Mouse (Mus musculus): ENCODE results near the gene Vcl. TPM values are rescaled to one million over a fixed set of nuclear protein-coding genes. Genes with fewer than 3 reads are reported as not detected.
A peak's percentile ranks its signal among the peaks of the same experiment; 100 is the strongest.

Gene Vcl
- polyA plus RNA-seq, 1 experiment: 20.3 TPM

- Histone ChIP-seq H3K4me1 (ENCODE audit: control insufficient read depth, insufficient read depth, insufficient read length) (no peaks in the 10 kb centered on the region; the same call in 1 of the 2 replicates), H3K27me3 (ENCODE audit: control insufficient read depth, insufficient read depth, low read length) (no peaks in the 10 kb centered on the region), H3K27ac (ENCODE audit: insufficient read depth, low read length) (no peak overlapping the region), H3K36me3 (ENCODE audit: control insufficient read depth, insufficient read depth, low read length) (no peaks in the 10 kb centered on the region), H3K4me3 (ENCODE audit: extremely low read depth, insufficient read depth, insufficient read length) (no peak overlapping the region)
- DNase-seq (ENCODE audit: low read depth in 1 of 2, low spot score in 2 of 2): no peak
- WGBS: 83% methylated on average over 3 of the region's 3 CpGs
- TF ChIP-seq POLR2A (IDR thresholded peaks at IDR 0.05; ENCODE audit: low read depth, low read length) (no peak), CTCF (IDR thresholded peaks at IDR 0.05; ENCODE audit: extremely low read depth, insufficient read depth, insufficient read length, insufficient replicate concordance) (no peak)
These were observed 144.8 kb downstream of the Vcl start for GRCm38 (mm10) chr14:21073981-21074380.

- 67% methylated on average over 11 of the region's 11 CpGs for WGBS
- no peak for DNase-seq (ENCODE audit: low read depth in 1 of 2, low spot score in 2 of 2)
- no peaks in the 10 kb centered on the region for H3K27me3 ChIP-seq (ENCODE audit: control insufficient read depth, insufficient read depth, low read length)
- no peak for TF ChIP-seq POLR2A (IDR thresholded peaks at IDR 0.05; ENCODE audit: low read depth, low read length)
- TF ChIP-seq CTCF (IDR thresholded peaks at IDR 0.05; ENCODE audit: extremely low read depth, insufficient read depth, insufficient read length, insufficient replicate concordance): no peak
- no peaks in the 10 kb centered on the region; the same call in 1 of the 2 replicates for H3K4me1 ChIP-seq (ENCODE audit: control insufficient read depth, insufficient read depth, insufficient read length)
- H3K27ac ChIP-seq (ENCODE audit: insufficient read depth, low read length): no peak overlapping the region
- no peak overlapping the region for H3K4me3 ChIP-seq (ENCODE audit: extremely low read depth, insufficient read depth, insufficient read length)
- H3K36me3 ChIP-seq (ENCODE audit: control insufficient read depth, insufficient read depth, low read length): no peaks in the 10 kb centered on the region
These were observed 145.5 kb downstream of the Vcl start for GRCm38 (mm10) chr14:21074398-21075320.

DNA sequence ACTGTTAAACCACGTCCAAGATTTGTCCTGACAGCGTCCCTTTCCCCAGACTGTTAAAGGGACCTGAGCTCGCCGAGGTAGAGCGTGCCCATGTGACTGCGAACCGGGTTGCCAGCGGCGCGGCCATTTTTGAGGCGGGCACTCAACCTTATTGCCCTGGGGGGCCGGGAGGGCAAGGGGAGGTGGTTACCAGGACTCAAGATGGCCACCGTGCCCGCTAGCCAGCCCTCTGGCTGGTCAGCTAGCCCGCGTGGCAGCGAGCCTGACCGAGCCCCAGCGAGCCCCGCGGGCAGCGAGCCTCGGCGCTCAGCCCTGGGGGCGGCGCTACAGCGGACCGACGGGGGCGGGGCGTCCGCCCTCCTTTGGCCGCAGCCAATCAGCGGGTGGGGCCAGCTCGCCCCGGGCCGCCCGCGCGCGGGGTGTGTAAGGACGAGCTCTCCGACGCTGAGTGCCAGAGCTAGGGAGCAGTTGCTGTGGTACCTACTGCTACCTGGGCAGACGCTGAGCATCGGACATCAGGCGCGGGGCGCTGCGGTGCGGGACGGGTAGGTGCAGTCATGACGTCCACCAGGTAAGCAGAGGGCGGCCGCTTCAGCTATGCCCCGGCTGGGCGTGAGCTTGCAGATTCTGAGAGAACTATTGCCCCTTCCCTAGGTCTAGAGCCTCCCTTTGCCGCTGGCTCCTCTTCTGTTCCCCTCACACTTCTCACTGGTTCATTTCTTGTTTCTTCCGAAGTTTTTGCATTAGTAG lies 146.7 kb downstream of the Vcl start:
- H3K4me1 ChIP-seq (ENCODE audit: control insufficient read depth, insufficient read depth, insufficient read length): no peaks in the 10 kb centered on the region; the same call in 1 of the 2 replicates
- DNase-seq (ENCODE audit: low read depth in 1 of 2, low spot score in 2 of 2): peak; percentile 69 to 86
- H3K4me3 ChIP-seq (ENCODE audit: extremely low read depth, insufficient read depth, insufficient read length): peak overlapping the region; percentile 91
- no peaks in the 10 kb centered on the region for H3K36me3 ChIP-seq (ENCODE audit: control insufficient read depth, insufficient read depth, low read length)
- H3K27ac ChIP-seq (ENCODE audit: insufficient read depth, low read length): peak overlapping the region; percentile 56
- peak; percentile 27; the same call in 1 of the 2 replicates for TF ChIP-seq POLR2A (IDR thresholded peaks at IDR 0.05; ENCODE audit: low read depth, low read length)
- no peak for TF ChIP-seq CTCF (IDR thresholded peaks at IDR 0.05; ENCODE audit: extremely low read depth, insufficient read depth, insufficient read length, insufficient replicate concordance)
- H3K27me3 ChIP-seq (ENCODE audit: control insufficient read depth, insufficient read depth, low read length): no peaks in the 10 kb centered on the region
- WGBS: under 1% methylated on average over 58 of the region's 59 CpGs

DNA sequence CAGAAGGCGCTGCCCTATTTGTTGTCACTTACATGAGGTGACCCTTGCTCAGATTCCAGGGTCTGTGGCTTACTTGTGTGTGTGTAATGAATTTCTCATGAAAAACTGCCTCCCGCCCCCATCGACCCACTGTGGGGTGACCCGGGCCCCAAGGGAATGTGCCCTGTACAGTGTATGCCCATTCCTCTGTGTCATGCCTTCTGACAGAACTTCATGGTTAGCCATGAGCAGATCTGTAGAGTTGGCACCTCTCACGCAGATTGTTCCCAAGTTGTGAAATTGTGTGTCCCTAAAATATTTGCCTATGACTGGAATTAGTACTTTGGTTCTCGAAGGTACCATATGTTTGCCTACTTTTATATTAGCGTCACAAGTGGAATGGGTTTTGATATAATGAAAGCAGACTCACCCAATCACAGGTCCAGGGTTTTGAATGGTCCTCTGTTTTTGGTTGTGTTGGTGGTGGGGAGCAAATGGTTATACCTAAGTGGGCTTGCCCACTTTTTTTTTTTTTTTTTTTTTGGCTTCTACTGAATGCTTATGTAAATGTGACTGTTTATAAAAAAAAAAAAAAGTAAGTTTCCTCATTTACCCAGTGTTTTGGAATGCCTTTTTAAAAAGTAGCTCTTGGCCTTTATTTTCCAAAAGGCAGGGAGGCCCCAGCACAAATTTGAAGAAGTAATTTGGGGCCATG lies 147.4 kb downstream of the Vcl start:
- Histone ChIP-seq H3K27ac (ENCODE audit: insufficient read depth, low read length) (peak overlapping the region; percentile 31; the same call in 1 of the 2 replicates), H3K4me3 (ENCODE audit: extremely low read depth, insufficient read depth, insufficient read length) (peak overlapping the region; percentile 91), H3K27me3 (ENCODE audit: control insufficient read depth, insufficient read depth, low read length) (no peaks in the 10 kb centered on the region), H3K36me3 (ENCODE audit: control insufficient read depth, insufficient read depth, low read length) (no peaks in the 10 kb centered on the region), H3K4me1 (ENCODE audit: control insufficient read depth, insufficient read depth, insufficient read length) (no peaks in the 10 kb centered on the region; the same call in 1 of the 2 replicates)
- no peak for TF ChIP-seq CTCF (IDR thresholded peaks at IDR 0.05; ENCODE audit: extremely low read depth, insufficient read depth, insufficient read length, insufficient replicate concordance)
- no peak for TF ChIP-seq POLR2A (IDR thresholded peaks at IDR 0.05; ENCODE audit: low read depth, low read length)
- WGBS: 33% methylated on average over 7 of the region's 7 CpGs
- DNase-seq (ENCODE audit: low read depth in 1 of 2, low spot score in 2 of 2): no peak

DNA sequence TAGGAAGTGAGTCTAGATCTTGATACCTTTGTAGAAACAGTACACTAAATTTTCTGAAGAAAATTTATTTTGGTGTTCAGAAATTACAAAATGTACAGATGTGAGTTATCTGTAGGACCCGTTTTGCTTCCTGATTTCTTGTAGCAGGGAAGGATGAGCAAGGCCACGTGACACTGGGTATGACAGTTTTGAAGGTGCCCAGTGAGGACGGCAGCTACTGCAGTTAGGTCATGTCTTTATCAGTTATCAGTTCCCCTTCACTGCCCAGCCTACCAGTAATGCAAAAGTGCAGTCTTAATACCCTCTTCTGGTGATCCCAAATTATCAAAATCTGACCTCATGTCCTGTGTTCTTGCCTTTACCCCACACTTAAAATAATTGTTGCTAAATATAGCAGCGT lies 148.7 kb downstream of the Vcl start:
- WGBS: 58% methylated on average over 4 of the region's 4 CpGs
- Histone ChIP-seq H3K27me3 (ENCODE audit: control insufficient read depth, insufficient read depth, low read length) (no peaks in the 10 kb centered on the region), H3K4me1 (ENCODE audit: control insufficient read depth, insufficient read depth, insufficient read length) (no peaks in the 10 kb centered on the region; the same call in 1 of the 2 replicates), H3K27ac (ENCODE audit: insufficient read depth, low read length) (no peak overlapping the region), H3K4me3 (ENCODE audit: extremely low read depth, insufficient read depth, insufficient read length) (no peak overlapping the region), H3K36me3 (ENCODE audit: control insufficient read depth, insufficient read depth, low read length) (no peaks in the 10 kb centered on the region)
- TF ChIP-seq POLR2A (IDR thresholded peaks at IDR 0.05; ENCODE audit: low read depth, low read length) (no peak), CTCF (IDR thresholded peaks at IDR 0.05; ENCODE audit: extremely low read depth, insufficient read depth, insufficient read length, insufficient replicate concordance) (no peak)
- no peak for DNase-seq (ENCODE audit: low read depth in 1 of 2, low spot score in 2 of 2)

DNA sequence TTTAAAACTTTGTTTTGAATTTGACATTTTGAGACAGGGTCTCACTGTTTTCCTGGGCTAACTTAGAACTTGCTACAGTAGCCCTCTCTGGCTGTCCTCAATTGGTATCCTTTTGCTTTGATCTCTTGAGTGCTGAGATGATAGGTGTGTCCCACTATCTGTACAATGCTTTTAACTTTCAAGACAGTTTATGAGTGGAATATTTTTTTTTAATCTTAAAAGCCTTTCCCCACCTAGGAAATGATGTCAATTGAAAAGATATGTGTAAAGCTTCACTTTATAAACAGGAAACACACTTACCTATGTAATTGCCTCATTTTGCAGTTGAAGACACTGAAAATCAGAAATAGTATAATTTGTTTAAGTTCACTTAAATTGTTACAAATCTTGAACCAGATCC lies 149.3 kb downstream of the Vcl start:
- Histone ChIP-seq H3K27me3 (ENCODE audit: control insufficient read depth, insufficient read depth, low read length) (no peaks in the 10 kb centered on the region), H3K36me3 (ENCODE audit: control insufficient read depth, insufficient read depth, low read length) (no peaks in the 10 kb centered on the region), H3K4me3 (ENCODE audit: extremely low read depth, insufficient read depth, insufficient read length) (no peak overlapping the region), H3K27ac (ENCODE audit: insufficient read depth, low read length) (no peak overlapping the region), H3K4me1 (ENCODE audit: control insufficient read depth, insufficient read depth, insufficient read length) (no peaks in the 10 kb centered on the region; the same call in 1 of the 2 replicates)
- DNase-seq (ENCODE audit: low read depth in 1 of 2, low spot score in 2 of 2): no peak
- TF ChIP-seq CTCF (IDR thresholded peaks at IDR 0.05; ENCODE audit: extremely low read depth, insufficient read depth, insufficient read length, insufficient replicate concordance) (no peak), POLR2A (IDR thresholded peaks at IDR 0.05; ENCODE audit: low read depth, low read length) (no peak)
